Mouse (Mus musculus) midbrain, embryonic 15.5 days (tissue): ENCODE results near the gene P2rx1. TPM values are rescaled to one million over a fixed set of nuclear protein-coding genes. Genes with fewer than 3 reads are reported as not detected.

ENCODE experiments used
- ATAC-seq: fragments of 200-750 bp; cut with Nextera tagmentation; replicated peaks from 2 replicates; pipeline ENCODE4 v1.8.0; 2017; ENCODE audit warnings: moderate TSS enrichment
- H3K27ac ChIP-seq: fragments of 300-500 bp; sonication (generic); 2 replicates; pipeline ENCODE4 v1.5.1; 2015; ENCODE audit warnings: mild to moderate bottlenecking, inconsistent platforms
- H3K27me3 ChIP-seq: fragments of 300-500 bp; sonication (generic); replicated peaks from 2 replicates; pipeline ENCODE4 v1.6.1; 2015; ENCODE audit warnings: inconsistent platforms
- H3K36me3 ChIP-seq: fragments of 300-500 bp; sonication (generic); replicated peaks from 2 replicates; pipeline ENCODE4 v1.6.1; 2015; ENCODE audit warnings: inconsistent platforms
- H3K4me1 ChIP-seq: fragments of 300-500 bp; sonication (generic); 2 replicates; pipeline ENCODE4 v1.6.1; 2015; ENCODE audit warnings: inconsistent platforms
- H3K4me2 ChIP-seq: fragments of 300-500 bp; sonication (generic); 2 replicates; pipeline ENCODE4 v1.6.1; 2015; ENCODE audit warnings: inconsistent platforms, mild to moderate bottlenecking, moderate library complexity
- H3K4me3 ChIP-seq: fragments of 300-500 bp; sonication (generic); 2 replicates; pipeline ENCODE4 v1.5.1; 2015; ENCODE audit warnings: mild to moderate bottlenecking, inconsistent platforms
- H3K9ac ChIP-seq: fragments of 300-500 bp; sonication (generic); 2 replicates; pipeline ENCODE4 v1.6.1; 2015; ENCODE audit warnings: mild to moderate bottlenecking, inconsistent platforms
- H3K9me3 ChIP-seq: fragments of 300-500 bp; sonication (generic); 2 replicates; pipeline ENCODE4 v1.6.1; 2016; ENCODE audit warnings: inconsistent platforms
- WGBS: fragments of 180-500 bp; shearing (Covaris S2); methylation state at CpG from one replicate; pipeline ENCODE4 v1.1.7; 2015; ENCODE audit warnings: mixed read lengths; 5-methylcytosine and 5-hydroxymethylcytosine counted together
- polyA plus RNA-seq: library from polyadenylated mRNA; unstranded; fragments of >200 nt; fragmentation: Nextera tagmentation; extraction: Ambion mirVana; gene quantifications from 2 replicates; pipeline ENCODE4 v1.2.1, GENCODE M21; 2015

The P2rx1 gene
- polyA plus RNA-seq, 1 experiment from 2014 or later: 0.45 TPM

DNA sequence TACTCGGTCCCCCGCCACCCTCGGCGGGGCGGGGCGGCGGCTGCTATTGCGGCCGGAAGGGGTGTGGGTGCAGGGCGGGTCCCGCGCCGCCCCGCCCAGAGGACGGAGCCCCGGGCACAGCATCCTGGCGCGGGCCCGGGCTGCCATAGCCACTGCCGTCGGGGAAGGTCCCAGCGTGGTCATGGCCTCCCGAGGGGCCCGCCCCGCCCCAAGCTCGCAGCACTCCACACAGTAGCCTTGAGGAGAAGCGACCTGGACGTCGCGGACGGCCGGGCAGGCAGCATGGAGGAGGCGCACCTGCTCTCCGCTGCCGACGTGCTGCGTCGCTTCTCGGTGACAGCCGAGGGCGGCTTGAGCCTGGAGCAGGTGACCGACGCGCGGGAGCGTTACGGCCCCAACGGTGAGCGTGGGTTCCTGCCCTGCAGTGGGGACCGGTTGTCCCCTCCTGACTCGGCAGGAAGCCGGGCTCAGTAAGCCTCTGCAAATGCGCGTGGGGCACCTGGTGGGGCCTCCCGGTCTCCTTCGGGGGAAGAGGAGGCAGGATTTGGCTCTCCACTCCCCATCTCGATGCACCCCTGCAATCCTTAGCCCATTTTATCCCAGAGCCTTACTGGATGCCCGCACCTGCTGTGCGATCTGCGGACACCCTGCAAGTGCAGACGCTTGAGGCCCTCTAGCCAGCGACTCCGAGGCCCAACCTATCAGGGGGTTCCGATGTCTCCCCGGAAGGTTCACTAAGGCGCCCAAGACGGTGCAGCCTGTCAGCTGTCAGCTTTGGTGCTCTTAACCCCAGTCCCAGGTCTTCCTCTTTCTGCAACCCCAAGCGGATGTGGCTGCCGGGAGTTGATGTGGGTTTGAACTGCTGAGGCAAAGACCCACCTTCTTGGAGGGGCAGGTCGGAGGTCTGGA, 37.6 kb upstream of the P2rx1 start, which contains the start of gene Atp2a3:
Gene Atp2a3 (plus strand): TSS at position 98 of the 909 bp plus-strand sequence.
- Histone ChIP-seq H3K4me3 (peak within 1 kb of the TSS; percentile 22), H3K4me1 (peaks cover 7% of the 10 kb centered on the region), H3K27me3 (peaks cover 47% of the 10 kb centered on the region), H3K9ac (no peak within 1 kb of the TSS), H3K9me3 (no peaks in the 10 kb centered on the region), H3K36me3 (no peaks in the 10 kb centered on the region), H3K27ac (no peak within 1 kb of the TSS), H3K4me2 (peak within 1 kb of the TSS; percentile 39)
- no peak for ATAC-seq
- 3% methylated on average over 70 of the region's 70 CpGs for WGBS

DNA sequence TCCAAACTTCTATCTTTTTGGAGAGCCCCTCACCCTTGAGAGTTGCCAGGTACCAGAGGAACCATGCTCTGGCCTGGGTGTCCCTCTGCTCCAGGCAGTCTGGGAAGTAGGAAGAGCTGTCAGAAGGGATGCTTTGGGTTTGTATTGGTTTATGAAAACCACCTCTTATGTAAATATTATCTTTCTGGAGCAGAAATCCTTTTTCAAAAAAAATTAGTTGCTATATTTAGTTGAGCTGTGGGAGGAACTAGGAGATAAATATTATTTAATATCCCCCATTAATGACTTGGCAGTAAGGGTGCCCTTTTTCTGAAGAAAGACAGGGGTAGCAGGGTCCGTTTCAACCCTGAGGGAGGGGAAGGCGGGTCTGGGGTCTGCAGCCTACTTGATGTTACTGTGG, 36.5 kb upstream of the P2rx1 start:
- Histone ChIP-seq H3K4me1 (peaks cover 7% of the 10 kb centered on the region), H3K27ac (no peak overlapping the region), H3K27me3 (peaks cover 47% of the 10 kb centered on the region), H3K4me3 (no peak overlapping the region), H3K36me3 (no peaks in the 10 kb centered on the region), H3K4me2 (no peak overlapping the region), H3K9me3 (no peaks in the 10 kb centered on the region), H3K9ac (no peak overlapping the region)
- no peak for ATAC-seq
- 79% methylated on average over 2 of the region's 2 CpGs for WGBS

DNA sequence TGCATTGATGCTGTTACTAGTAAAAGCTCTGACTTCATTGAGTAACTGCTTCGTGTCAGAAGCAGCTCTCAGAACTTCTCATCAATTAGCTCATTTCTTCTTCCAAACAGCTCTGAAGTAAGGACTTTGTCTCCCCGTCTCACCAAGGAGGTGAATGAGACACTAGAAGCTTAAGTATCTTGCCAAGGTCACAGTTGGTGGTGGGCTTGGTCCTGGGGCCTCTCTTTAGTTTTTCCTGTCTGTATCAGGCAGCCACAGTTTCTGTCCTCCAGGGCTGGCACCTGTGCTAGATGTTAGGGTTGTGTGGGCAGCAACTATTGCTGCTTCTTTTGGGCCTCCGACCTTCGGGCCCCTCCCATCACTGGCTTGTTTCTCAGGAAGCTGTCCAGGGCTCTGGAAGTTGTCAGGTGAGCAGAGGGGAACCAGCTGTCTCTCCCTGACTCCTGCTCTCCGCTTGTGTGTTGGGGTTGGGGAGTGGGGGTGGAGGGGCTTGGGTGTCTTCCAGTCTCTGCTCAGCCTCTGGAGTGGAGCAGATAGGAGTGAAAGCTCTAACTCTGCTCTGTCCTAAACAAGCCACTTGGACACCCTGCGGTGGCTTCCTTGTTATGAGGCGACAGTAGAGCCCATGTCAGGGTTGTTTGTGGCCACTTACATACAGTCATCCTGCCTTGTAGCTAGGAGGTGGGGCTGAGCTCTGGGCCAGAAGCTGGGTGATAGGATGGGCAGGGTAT, 35.7 kb upstream of the P2rx1 start:
- Histone ChIP-seq H3K4me3 (no peak overlapping the region), H3K9me3 (no peaks in the 10 kb centered on the region), H3K4me1 (peaks cover 7% of the 10 kb centered on the region), H3K4me2 (no peak overlapping the region), H3K27ac (no peak overlapping the region), H3K36me3 (no peaks in the 10 kb centered on the region), H3K27me3 (peaks cover 47% of the 10 kb centered on the region), H3K9ac (no peak overlapping the region)
- ATAC-seq: no peak
- WGBS: 51% methylated on average over 7 of the region's 7 CpGs

DNA sequence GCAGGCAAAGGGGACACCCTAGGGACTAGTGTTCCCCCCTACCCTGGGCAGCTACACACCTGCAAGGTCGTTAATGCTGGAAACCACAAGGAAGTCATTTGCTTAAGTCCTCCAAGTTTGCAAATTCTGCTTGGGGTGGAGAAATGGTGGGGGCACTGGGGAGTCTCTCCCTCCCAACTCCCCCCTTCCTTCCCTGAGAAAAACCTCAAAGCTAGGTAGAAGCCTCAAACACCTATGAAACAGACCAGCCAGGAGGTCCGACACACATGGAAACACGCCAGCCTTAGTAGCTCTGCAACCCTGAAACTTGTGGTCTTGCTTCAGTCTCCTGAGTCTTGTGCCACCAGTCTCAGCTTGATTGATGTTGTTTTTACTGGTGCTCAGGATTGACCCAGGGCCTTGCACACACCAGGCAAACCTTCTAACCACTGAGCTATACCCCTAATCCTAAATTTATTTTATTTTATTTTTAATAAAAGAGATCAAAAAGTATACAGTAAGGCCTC, 35.1 kb upstream of the P2rx1 start:
- 68% methylated on average over 3 of the region's 3 CpGs for WGBS
- no peak for ATAC-seq
- H3K4me2 ChIP-seq: no peak overlapping the region

DNA sequence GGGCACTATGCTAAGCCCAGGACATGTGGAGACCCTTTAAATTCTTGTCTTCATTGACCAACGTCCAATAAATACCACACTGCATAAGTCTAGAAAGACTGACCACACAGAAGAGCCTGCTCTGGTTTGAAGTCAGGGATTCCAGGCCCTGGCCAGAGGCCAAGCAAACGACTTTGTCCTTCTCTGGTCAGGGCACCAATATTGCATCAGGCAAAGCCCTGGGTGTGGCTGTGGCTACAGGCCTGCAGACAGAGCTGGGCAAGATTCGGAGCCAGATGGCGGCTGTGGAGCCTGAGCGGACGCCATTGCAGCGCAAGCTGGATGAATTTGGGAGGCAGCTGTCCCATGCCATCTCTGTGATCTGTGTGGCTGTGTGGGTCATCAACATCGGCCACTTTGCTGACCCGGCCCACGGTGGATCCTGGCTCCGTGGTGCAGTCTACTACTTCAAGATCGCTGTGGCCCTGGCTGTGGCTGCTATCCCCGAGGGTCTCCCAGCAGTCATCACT, 23.9 kb upstream of the P2rx1 start:
- H3K36me3 ChIP-seq: no peaks in the 10 kb centered on the region
- WGBS: 83% methylated on average over 13 of the region's 13 CpGs
- H3K27ac ChIP-seq: no peak overlapping the region
- no peaks in the 10 kb centered on the region for H3K27me3 ChIP-seq
- H3K4me2 ChIP-seq: no peak overlapping the region
- no peaks in the 10 kb centered on the region for H3K4me1 ChIP-seq
- no peak overlapping the region for H3K9ac ChIP-seq
- no peak for ATAC-seq
- no peak overlapping the region for H3K4me3 ChIP-seq
- H3K9me3 ChIP-seq: no peaks in the 10 kb centered on the region

More for the DNA sequence above, 35.1 kb upstream of the P2rx1 start:
- H3K9ac ChIP-seq: no peak overlapping the region
- no peak overlapping the region for H3K27ac ChIP-seq
- H3K4me3 ChIP-seq: no peak overlapping the region
- no peaks in the 10 kb centered on the region for H3K36me3 ChIP-seq
- peaks cover 47% of the 10 kb centered on the region for H3K27me3 ChIP-seq
- H3K9me3 ChIP-seq: no peaks in the 10 kb centered on the region
- peaks cover 7% of the 10 kb centered on the region for H3K4me1 ChIP-seq

DNA sequence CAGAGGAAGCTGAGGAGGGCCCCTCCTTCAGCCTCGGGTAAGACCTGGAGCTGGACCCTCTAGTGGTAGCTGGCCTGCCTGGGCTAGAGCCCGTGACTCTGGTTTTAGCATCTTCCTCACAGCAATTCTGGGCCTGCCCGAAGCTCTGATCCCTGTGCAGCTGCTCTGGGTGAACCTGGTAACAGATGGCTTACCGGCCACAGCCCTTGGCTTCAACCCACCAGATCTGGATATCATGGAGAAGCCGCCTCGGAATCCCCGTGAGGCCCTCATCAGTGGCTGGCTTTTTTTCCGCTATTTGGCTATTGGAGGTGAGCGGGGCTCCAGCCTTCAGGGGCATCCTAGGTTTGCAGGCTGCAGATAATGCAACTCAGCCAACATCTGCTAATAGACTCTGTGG, 16.4 kb upstream of the P2rx1 start:
- H3K4me3 ChIP-seq: no peak overlapping the region
- 86% methylated on average over 9 of the region's 9 CpGs for WGBS
- H3K27me3 ChIP-seq: no peaks in the 10 kb centered on the region
- no peak for ATAC-seq
- H3K36me3 ChIP-seq: no peaks in the 10 kb centered on the region
- H3K27ac ChIP-seq: no peak overlapping the region
- no peak overlapping the region for H3K4me2 ChIP-seq
- H3K9me3 ChIP-seq: no peaks in the 10 kb centered on the region
- H3K4me1 ChIP-seq: no peaks in the 10 kb centered on the region
- no peak overlapping the region for H3K9ac ChIP-seq

DNA sequence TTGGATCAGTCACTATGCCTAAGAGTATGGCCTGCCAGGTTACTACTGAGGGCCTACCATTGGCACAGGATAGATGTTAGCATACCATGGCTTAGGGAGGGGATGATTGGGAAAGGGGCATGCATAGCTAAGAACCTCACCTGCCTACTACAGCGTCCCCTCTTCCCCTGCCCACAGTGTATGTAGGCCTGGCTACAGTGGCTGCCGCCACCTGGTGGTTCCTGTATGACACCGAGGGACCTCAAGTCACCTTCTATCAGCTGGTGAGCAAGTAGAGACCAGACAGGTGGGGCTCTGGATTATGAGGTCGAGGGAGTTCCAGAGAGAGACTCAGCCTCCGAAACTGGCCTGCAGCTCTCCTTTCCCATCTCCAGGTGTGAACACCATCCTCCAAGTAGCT, 15.6 kb upstream of the P2rx1 start:
- H3K4me2 ChIP-seq: no peak overlapping the region
- H3K4me1 ChIP-seq: no peaks in the 10 kb centered on the region
- H3K9me3 ChIP-seq: no peaks in the 10 kb centered on the region
- ATAC-seq: no peak
- no peaks in the 10 kb centered on the region for H3K27me3 ChIP-seq
- WGBS: 52% methylated on average over 5 of the region's 5 CpGs
- no peaks in the 10 kb centered on the region for H3K36me3 ChIP-seq
- H3K27ac ChIP-seq: no peak overlapping the region
- no peak overlapping the region for H3K4me3 ChIP-seq
- no peak overlapping the region for H3K9ac ChIP-seq

DNA sequence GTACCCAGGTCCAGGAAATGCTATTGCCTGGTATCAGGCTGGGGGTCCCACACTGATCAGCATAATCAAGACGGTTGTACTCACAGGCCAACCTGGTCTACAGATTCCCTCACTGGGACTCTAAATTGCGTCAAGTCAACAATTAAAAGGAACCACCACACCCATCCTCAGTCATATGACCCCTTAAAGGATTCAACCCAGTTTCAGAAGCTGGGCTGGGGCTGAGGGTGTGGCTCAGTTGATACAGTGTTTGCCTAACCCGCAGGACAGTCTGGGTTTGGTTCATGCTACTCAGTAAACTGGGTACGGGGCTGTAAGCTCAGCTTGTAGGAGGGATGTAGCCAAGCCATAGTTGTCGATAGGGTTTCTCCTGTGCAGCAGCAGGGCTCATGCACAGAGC, 12.2 kb upstream of the P2rx1 start:
- no peak for ATAC-seq
- H3K4me3 ChIP-seq: no peak overlapping the region
- H3K27me3 ChIP-seq: no peaks in the 10 kb centered on the region
- H3K4me1 ChIP-seq: no peaks in the 10 kb centered on the region
- H3K4me2 ChIP-seq: no peak overlapping the region
- H3K27ac ChIP-seq: no peak overlapping the region
- no peak overlapping the region for H3K9ac ChIP-seq
- H3K9me3 ChIP-seq: no peaks in the 10 kb centered on the region
- WGBS: 80% methylated on average over 5 of the region's 5 CpGs
- no peaks in the 10 kb centered on the region for H3K36me3 ChIP-seq

DNA sequence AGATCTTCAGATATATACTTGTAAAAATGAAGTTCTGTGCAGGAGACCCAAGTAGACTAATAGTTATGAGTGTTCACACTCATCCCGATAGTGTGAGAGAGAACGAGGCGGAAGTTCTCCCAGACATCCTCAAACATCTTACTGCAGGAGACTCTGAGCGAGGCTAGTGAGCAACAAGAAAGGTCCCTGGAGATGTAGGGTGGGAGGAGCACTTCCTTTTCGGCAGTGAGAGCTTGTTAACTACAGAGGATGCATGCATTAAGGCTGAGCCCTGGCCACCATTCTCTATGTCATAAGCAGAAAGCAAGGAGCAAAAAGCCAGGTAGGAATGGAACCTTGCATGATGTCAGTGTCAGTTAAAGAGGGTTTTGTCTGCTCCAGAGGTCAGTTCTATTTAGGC, 11.7 kb upstream of the P2rx1 start:
- Histone ChIP-seq H3K27me3 (no peaks in the 10 kb centered on the region), H3K9ac (no peak overlapping the region), H3K36me3 (no peaks in the 10 kb centered on the region), H3K4me1 (no peaks in the 10 kb centered on the region), H3K9me3 (no peaks in the 10 kb centered on the region), H3K4me3 (no peak overlapping the region), H3K27ac (no peak overlapping the region), H3K4me2 (no peak overlapping the region)
- WGBS: 73% methylated on average over 5 of the region's 5 CpGs
- ATAC-seq: no peak

DNA sequence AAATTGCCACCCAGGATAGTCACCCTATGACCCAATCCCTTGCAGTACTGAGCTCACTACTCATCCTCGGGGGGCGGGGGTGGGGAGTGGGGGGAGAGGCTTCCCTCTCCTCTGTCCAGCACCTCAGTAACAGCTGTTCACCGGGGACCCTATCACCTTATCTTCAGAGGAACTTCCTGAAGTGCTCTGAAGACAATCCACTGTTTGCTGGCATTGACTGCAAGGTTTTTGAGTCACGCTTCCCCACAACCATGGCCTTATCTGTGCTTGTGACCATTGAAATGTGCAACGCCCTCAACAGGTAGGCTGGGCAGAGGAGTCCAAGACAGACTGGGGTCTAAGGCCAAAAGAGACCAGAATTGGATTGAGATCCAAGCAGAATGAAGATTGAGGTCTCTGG, 11.1 kb upstream of the P2rx1 start:
- ATAC-seq: no peak
- Histone ChIP-seq H3K9me3 (no peaks in the 10 kb centered on the region), H3K36me3 (no peaks in the 10 kb centered on the region), H3K27me3 (no peaks in the 10 kb centered on the region), H3K4me2 (no peak overlapping the region), H3K4me1 (no peaks in the 10 kb centered on the region), H3K4me3 (no peak overlapping the region), H3K27ac (no peak overlapping the region), H3K9ac (no peak overlapping the region)
- WGBS: 83% methylated on average over 5 of the region's 5 CpGs

DNA sequence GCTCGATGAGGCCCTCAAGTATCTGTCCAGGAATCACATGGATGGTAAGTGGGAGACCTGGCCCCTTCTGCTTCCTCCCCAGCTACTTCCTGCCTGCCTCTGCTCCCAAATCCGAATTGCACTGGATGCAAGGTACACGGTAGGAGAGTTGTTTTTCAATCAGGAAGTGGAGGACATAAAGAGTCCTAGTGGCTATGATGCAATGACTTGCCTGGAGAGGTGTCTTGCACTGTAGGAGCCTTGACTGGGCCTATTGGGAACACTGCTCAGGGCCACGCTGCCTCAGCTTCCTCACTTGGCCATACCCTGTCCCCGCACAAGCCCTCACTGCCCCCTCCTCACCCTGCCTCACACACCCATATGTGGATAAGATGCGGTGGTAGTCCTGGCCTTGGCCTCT, 9.9 kb upstream of the P2rx1 start:
- H3K4me1 ChIP-seq: no peaks in the 10 kb centered on the region
- H3K9ac ChIP-seq: no peak overlapping the region
- 89% methylated on average over 6 of the region's 6 CpGs for WGBS
- ATAC-seq: no peak
- H3K4me3 ChIP-seq: no peak overlapping the region
- no peak overlapping the region for H3K4me2 ChIP-seq
- no peaks in the 10 kb centered on the region for H3K36me3 ChIP-seq
- no peak overlapping the region for H3K27ac ChIP-seq
- H3K9me3 ChIP-seq: no peaks in the 10 kb centered on the region
- no peaks in the 10 kb centered on the region for H3K27me3 ChIP-seq

DNA sequence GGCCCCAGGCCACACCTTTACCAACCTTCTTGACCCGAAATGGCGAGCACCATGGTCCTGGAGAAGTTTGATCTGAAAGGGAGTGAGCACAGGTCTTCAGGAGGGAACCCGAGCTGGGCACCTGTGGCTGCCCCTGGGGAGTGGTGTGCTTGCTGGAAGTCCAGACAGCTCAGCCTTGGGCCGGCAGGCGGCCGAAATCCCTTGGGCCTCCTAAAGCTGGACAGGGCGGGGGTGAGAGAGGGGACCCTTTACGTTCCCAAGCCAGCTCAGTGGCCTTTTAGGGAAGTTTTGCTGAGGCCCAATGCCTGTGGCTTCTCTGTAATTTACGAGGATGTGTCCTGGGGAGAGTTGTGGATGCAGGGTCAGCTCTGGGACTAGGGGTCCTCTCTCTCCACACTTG, 8.2 kb upstream of the P2rx1 start:
- H3K9me3 ChIP-seq: no peaks in the 10 kb centered on the region
- no peaks in the 10 kb centered on the region for H3K4me1 ChIP-seq
- H3K4me2 ChIP-seq: no peak overlapping the region
- H3K36me3 ChIP-seq: no peaks in the 10 kb centered on the region
- WGBS: 78% methylated on average over 9 of the region's 9 CpGs
- H3K27ac ChIP-seq: no peak overlapping the region
- no peak for ATAC-seq
- no peaks in the 10 kb centered on the region for H3K27me3 ChIP-seq
- no peak overlapping the region for H3K4me3 ChIP-seq
- no peak overlapping the region for H3K9ac ChIP-seq
